Mouse (Mus musculus) embryo, embryonic 10.5 days (tissue): ENCODE data around the gene Zfp689.
"Not testable (repeated sequence)": the region's sequence is repeated elsewhere in the genome, so short reads cannot be mapped to it uniquely, and the experiment has no call there.

ENCODE experiments used
- DNase-seq: peaks from one replicate; pipeline ENCODE4 v3.0.0-alpha.2; 2015; ENCODE audit warnings: low spot score

Gene Zfp689

DNA sequence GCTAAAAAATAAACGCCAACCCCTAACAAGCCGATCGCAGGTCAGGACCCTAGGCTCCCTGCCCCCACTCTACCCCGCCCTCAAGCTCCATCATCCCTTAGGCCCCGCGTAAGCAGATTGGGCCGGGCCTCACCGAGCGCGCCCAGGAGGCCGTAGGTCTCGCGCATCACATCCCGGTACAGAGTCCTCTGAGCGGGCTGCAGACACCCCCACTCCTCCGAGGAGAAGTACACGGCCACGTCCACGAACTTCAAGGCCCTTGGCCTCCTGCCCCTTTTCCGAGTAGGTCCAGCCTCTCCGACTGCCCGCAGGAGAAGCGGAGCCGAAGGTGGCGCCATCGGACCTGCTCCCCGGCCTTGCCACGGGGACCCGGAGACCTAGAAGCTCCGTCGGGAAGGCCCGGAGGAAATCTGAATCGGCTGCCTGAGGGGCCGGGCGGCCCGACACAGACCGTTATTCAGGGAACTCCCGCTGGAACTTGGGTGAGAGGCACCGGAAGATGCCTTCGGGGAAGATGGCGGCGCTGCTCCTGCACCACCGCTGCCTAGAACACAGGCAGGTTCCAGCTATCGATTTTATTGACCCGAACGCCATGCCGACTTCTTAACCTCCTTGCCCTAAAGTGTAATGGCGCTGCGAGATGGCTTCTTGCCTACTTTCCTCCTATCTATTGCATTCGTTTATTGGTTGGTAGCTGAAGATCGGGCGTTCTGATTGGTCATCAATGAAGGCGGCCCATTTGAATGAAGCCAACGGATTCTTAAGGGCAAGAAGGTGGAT lies at the start of gene Zfp689:
Zfp689 (minus strand) TSS at position 638 of the 780 bp plus-strand sequence.
- peak; percentile 99 for DNase-seq

DNA sequence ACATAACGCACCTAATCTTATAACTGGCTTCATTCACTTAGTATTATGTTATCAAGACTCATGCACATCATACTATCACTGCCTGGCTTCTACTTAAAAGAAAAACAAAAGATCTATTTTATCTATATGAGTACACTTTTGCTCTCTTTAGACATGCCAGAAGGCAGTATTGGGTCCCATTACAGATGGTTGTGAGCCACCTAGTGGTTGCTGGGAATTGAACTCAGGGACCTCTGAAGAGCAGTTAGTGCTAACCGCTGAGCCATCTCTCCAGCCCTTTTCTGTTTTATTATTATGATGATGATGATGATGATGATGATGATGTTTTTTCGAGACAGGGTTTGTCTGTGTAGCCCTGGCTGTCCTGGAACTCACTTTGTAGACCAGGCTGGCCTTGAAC lies 49.4 kb upstream of the Zfp689 start:
- peak; percentile 62 for DNase-seq

- DNase-seq, result no peak
These were observed 48.4 kb upstream of the Zfp689 start for GRCm38 (mm10) chr7:127497382-127497781.

- DNase-seq, result no peak
These were observed 45.7 kb upstream of the Zfp689 start for GRCm38 (mm10) chr7:127494648-127495047.

- no peak for DNase-seq
These were observed 42.9 kb upstream of the Zfp689 start for GRCm38 (mm10) chr7:127491846-127492245.

DNA sequence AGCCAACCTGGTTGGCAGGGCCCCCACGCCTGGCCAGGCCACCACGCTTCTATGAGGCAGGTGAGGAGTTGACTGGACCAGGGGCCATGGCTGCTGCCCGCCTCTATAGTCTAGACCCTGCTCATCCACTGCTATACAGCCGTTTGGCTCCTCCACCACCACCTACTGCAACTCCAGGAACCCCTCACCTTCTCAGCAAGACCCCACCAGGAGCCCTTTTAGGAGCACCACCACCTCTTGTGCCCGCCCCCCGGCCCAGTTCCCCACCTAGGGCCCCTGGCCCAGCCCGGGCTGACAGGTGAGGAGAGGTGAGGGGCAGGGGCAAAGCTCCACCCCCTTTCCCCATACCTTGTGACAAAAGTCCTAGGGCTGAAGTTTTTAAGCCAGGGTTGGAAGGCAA lies 41.0 kb upstream of the Zfp689 start:
- no peak for DNase-seq

GRCm38 (mm10) chr7:127488364-127488763 lies 39.4 kb upstream of the Zfp689 start:
- DNase-seq, result not testable (repeated sequence)

DNA sequence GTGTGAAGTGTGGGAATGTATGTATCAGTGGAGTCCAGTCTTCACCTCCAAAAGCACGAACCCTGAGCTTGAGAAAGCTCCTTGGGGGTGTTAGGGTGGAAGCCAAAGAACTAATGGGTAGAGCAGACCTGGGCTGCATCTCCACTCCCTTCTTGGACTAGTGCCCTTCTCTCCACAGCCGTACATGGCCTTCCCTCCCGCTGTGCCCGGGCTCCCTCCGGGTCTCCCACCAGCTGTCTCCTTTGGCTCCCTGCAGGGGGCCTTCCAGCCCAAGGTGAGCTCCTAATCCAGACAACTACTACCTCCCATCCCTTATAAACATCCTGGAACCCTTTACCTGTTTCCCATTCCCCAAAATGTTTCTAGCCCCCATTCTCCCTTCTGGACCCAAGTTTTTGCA lies 36.5 kb upstream of the Zfp689 start:
- DNase-seq, result no peak

DNA sequence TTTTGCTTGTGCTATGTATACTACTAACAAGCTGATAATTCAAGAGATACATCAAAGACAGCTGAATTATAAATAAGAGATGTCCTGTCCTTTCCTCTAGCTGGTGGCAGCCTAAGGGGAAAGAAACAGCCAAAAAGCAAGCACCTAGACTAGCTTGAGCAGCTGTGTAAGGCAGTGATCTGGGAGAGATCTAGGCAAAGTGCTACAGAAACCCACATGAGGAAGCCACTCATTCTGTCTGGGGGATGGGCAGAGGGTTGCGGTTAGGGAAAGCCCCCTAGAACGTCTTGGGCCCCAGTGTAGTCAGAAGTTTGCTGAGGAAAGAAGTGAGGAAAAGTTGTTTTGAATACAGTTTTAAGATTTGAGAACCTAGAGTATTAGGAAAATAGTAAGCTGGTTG lies 31.4 kb upstream of the Zfp689 start:
- DNase-seq, result no peak

GRCm38 (mm10) chr7:127479318-127480225 lies 30.6 kb upstream of the Zfp689 start:
- peak; percentile 3 for DNase-seq

DNA sequence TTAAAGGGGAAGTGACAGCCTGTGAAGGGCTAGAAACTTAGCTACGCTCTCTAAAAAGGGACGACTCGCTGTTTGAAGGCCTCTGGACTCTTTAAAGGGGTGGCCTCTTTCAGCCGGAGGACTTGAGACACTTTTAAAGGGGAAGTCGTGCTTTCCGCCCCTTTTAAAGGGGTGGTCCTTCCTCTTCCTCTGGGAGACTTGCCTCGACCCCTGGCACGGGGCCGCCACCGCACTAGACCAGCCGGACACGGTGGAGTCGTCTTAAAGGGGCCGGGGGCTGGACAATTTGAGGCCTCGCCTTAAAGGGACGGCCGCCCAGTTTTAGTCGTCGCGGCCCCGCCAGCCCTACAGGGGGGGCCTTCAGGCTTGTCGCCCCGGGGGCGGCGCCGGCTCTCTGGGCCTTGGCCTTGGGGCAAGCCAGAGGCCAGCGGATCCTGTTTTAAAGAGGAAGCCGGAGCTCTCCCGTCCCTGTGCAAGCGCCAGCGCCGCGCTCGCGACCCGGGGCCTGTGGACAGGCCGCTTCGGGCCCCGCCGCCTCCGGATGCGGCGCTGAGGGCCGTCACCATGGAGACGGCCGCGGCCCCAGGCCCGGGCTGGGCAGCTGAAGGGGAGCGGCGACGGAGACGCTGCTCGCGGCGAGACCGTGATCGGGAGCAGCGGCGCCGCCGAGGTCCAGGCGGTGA lies 29.8 kb upstream of the Zfp689 start, which contains the start of gene Fbrs:
Fbrs (plus strand) TSS at position 565 of the 683 bp plus-strand sequence.
- peak; percentile 99 for DNase-seq

GRCm38 (mm10) chr7:127477687-127478634 lies 29.0 kb upstream of the Zfp689 start:
- DNase-seq, result peak; percentile 100

GRCm38 (mm10) chr7:127476855-127477254 lies 27.9 kb upstream of the Zfp689 start:
- no peak for DNase-seq

- DNase-seq, result no peak
These were observed 27.4 kb upstream of the Zfp689 start for GRCm38 (mm10) chr7:127476336-127476735.

GRCm38 (mm10) chr7:127475186-127475740 lies 26.3 kb upstream of the Zfp689 start:
- no peak for DNase-seq

DNA sequence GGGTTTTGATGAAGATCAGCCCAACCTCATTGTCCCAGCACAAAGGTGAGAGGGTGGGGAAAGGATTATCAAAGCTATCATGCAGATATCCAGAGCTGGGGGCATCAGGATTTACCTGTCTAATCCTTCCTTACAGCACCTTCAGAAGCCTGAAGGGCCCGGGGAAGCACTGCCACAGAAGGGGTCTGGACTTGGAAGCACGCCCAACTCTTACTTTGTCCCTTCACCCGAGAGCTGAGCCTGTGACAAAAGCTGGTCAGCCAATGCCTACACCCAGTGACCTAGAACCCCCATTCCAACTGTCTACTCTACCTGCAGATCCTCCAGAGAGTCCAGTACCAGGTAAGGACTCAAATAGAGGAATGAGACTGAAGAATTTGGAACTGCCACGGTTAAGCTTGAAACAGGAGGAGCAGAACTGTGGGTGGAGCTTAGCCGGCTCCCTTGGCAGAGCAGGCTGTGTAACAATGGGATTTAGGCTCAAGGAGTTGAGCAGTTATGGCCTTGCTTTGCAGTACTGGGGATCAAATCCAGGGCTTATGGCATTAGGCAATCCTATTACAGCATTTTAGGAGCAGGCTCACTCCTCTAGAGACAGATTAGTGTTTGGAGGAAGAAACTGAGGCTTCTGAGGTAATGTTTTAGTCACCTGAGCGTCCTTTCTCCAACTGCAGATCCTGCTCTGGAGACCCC lies 25.6 kb upstream of the Zfp689 start:
- no peak for DNase-seq

GRCm38 (mm10) chr7:127473705-127474104 lies 24.7 kb upstream of the Zfp689 start:
- peak; percentile 43 for DNase-seq

DNA sequence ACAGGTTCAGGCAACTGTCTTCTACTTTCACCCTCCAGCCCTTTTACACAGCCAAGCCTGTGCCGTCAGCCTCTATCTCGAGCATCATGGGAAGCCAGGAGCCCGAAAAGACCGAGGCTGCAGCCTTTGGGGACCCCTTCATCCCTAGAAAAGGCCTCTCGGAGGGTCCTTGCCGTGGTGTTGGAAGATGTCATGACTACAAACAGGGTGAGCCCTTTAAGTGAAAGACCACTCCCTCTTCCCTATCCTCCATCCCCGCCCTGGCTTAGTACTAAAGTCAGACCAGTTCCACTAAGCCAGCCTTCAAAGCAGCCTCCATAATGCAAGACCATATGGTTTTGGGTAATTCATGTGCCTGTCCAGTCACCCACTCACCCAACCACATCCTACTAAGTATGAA lies 23.1 kb upstream of the Zfp689 start:
- peak; percentile 45 for DNase-seq

DNA sequence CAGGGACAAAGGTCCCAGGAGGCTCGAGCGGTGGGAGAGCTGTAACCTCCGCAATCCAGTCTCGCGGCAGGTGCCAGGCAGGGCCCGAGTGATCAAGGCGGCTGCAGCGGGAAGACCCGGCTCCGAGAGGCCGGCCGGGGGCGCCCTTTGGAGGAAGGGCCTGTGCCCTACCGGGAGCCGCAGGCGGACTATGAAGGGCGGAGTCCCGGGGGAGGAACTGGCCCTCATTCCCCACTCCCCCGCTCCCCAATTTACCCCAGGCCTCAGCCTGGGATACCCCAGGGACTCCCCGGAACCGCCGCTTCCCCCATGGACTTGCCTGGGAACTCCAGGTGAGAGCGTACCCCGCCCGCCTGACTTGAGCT lies 22.7 kb upstream of the Zfp689 start:
- no peak for DNase-seq
